Mouse (Mus musculus): ENCODE data around the gene Alpi.

Alpi gene

DNA sequence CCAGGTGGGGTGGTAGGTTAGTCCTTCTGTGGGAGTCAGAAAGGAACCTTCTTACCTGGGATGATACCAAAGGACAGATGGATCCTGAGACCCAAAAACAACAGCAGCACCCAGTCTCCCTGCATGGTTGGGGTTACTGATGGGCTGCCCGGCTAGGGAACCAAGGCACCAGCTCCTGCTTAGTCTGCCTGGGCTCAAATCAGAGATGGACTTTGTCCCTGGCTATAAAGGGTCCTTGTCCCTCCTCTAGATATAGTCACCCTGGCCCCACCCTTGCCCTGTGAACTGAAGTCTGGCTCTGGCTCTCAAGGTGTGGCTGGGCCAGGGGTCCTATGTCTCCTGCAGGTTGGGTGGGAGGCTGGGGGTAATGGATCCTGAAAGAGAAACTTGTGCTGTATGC, at the start of gene Alpi:
Alpi (minus strand) TSS at position 196 of the 400 bp plus-strand sequence.
- no peak for DNase-seq

- no peak for DNase-seq
Measured at GRCm38 (mm10) chr1:87149422-87149821, 48.0 kb upstream of the Alpi start.

- no peak for DNase-seq
Measured at GRCm38 (mm10) chr1:87143141-87143540, 41.7 kb upstream of the Alpi start.

GRCm38 (mm10) chr1:87142456-87142855, 41.0 kb upstream of the Alpi start:
- DNase-seq: no peak

DNA sequence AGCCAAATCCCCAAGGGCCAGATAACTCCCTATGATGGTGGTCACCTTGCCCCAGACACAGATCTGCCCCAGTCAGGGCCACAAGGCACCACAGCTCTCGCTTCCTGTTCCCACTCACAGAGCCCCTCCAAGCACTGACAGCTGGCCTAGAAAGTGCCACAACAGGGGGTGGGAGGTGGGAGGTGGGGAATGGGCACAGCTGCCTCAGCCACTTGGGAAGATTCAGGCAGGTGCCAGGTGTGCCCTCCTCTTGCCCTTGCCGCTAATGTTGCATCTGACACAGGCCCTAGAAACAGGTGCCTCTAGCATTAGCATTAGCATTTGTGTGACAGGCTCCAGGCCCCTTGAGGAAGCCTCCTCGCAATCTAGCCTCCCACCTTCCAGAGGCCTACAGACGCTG, 40.1 kb upstream of the Alpi start:
- DNase-seq: no peak

DNA sequence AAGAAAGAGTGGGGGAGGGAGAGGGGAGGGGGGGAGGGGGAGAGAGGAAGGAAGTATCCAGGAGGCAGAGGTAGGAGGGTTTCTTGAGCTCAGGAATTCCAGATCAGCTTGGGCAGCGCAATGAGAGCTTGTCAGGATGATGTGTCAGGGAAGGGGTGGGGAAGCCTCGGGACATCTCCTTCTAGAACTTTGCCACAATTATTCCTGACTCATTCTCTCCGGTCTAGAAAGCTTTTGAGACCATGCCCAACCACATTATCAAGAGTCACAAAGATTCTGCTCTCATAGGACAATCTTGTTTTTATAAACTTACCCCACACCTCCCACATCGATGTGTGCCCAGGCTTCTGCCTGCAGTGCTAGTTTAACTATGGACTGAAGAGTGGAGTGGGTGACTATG, 30.4 kb upstream of the Alpi start:
- no peak for DNase-seq

GRCm38 (mm10) chr1:87127206-87128030, 26.0 kb upstream of the Alpi start:
- peak; percentile 59 for DNase-seq

DNA sequence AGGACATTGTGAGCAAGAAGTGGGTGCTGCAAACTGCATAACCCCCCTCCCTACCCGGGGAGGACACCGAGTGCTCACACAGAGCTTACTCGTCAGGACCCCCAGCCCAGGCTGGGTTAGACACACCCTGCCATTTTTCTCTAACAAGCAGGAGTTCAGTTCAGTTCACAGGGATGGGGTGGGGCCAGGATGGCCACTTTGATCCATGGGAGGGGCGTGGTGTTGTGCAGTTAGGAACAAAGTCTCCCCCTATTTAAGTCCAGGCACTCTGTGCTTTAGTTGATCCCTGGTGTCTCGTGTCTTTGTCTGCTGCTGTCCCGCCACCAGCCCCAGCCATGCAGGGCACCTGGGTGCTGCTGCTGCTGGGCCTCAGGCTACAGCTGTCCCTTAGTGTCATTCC, 23.3 kb upstream of the Alpi start, which contains the start of gene Akp3:
Akp3 (plus strand) TSS at position 301 of the 400 bp plus-strand sequence.
- DNase-seq: no peak

GRCm38 (mm10) chr1:87114784-87115183, 13.4 kb upstream of the Alpi start:
- DNase-seq: no peak

GRCm38 (mm10) chr1:87111719-87112354, 10.4 kb upstream of the Alpi start:
- peak; percentile 60 for DNase-seq

GRCm38 (mm10) chr1:87108564-87108963, 7.2 kb upstream of the Alpi start:
- DNase-seq: no peak

- no peak for DNase-seq
Measured at GRCm38 (mm10) chr1:87106536-87106935, 5.1 kb upstream of the Alpi start.

DNA sequence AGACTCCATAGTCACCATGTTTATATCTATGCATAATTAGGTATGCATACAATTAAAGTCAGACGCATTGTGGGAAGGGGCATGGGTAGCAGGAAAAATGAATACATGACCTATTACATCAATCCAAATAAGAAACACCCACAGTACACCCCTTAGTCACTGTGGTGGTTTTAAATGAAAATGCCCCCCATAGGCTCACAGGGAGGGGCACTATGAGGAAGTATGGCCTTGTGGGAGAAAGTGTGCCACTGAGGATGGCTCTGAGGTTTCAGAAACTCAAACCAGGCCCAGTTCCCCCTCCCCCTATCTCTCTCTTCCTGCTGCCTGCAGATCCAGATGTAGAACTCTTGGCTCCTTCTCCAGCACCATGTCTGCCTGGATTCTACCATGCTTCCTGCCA, 2.5 kb upstream of the Alpi start:
- DNase-seq: no peak

GRCm38 (mm10) chr1:87102114-87102513, 708 bp upstream of the Alpi start:
- no peak for DNase-seq

GRCm38 (mm10) chr1:87098358-87098975, 2.9 kb downstream of the Alpi start:
- DNase-seq: peak; percentile 80

GRCm38 (mm10) chr1:87095642-87096041, 5.8 kb downstream of the Alpi start:
- DNase-seq: no peak

- DNase-seq: no peak
Measured at GRCm38 (mm10) chr1:87089828-87090227, 11.6 kb downstream of the Alpi start, which contains the start of gene Alppl2. Gene Alppl2 (minus strand): TSS chr1:87089928.

GRCm38 (mm10) chr1:87089251-87089650, 12.2 kb downstream of the Alpi start:
- DNase-seq: no peak

GRCm38 (mm10) chr1:87086964-87087363, 14.4 kb downstream of the Alpi start:
- no peak for DNase-seq

DNA sequence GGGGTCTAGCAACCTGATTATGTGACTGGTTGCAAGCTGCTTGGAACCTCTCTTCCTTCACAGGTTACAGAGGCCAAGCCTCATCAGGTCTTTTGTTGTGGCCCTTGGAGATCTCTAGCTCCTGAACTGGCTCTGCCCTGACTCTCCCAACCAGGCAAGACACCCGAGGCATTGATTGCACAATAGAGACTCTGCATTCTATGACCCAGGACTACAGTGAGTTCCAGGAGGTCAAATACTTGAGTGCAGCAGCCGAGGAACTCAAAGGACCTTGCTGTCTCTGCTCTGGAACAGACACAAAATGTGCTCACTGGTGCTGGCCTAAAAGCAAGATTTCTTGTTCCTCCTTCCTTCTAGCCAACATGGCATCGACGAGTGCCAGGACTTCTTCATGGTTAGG, 15.2 kb downstream of the Alpi start:
- no peak for DNase-seq

DNA sequence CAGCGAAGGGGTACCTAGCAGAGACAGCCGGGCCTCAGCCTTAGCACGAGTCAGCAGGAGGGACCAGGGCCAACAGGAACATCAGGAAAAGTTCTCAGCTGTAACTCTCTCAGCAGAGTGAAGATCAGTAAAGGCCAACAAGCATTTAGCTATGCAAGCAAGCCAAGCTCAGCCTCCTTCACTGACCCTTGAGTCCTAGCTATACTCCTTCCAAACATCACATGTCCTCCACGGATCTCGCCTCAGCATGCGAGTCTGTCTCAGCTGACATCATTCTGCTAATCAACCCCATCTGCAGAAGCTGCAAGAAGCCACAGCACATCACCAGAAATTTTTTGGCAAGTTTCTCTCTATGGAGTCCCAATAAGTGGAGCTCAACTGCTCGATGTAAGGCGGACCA, 27.6 kb downstream of the Alpi start:
- no peak for DNase-seq

- peak; percentile 81 for DNase-seq
Measured at GRCm38 (mm10) chr1:87070720-87071119, 30.7 kb downstream of the Alpi start.

DNA sequence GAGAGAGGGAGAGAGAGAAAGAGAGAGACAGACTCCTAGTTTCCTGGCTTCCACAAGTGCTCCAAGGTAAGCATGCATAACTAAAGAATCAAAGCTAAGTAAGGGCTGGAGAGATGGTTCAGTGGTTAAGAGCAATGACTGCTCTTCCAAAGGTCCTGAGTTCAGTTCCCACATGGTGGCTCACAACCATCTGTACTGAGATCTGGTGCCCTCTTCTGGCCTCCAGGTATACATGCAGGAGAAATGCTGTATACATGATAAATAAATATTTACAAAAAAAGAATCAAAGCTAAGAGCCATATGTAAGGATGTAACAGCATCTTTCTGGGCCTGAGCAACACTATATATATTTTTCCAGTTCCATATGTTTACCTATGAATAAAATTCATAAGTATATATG, 40.5 kb downstream of the Alpi start:
- no peak for DNase-seq

Data from thymus, postnatal 4 days (tissue).